23 mouse cellular contexts compared by ENCODE assay signal in the genomic region with DNA sequence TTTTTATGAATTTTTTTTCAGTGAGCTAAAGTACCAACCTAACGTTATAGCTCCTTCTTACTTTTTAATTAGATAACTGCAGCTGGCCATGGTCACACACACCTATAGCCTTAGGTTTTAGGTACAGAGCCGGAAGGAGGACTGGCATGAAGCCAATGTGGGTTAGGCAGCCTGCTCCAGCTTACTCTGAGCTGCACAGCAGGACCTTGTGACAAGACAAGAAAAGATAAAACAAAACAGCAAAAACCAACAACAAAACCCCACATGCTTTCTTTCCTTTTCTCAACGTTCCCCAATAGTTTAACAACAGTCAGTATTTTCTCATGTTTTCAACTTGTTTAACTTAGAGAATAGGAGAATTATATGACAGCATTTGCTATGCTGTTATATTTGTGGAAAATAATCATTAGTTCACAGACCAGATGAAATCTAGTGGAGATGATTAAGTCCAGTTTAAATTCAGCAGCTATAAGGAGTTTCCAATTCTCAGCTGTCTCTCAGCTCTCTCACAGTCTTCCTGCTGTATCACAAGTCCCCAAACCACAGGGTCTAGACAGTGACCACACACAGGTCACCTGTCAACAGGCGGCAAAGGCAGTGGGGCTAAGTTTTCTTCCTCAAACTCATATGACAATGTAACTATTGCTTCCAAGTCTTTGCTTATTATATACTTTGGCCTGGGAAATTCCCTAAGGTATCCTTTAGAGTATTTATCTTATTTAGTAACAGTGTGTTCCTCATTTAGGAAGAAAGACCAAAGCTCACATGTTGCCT. TPM values are rescaled to one million over a fixed set of nuclear protein-coding genes. Genes with fewer than 3 reads are reported as not detected.
DNase-seq lines count a peak whose midpoint lies in the region; ATAC-seq lines count a peak whose summit lies in the region.
"Had no signal": no experiment of that assay in that cellular context is flagged by ENCODE, and none has a peak within 500 bp of the region (broad histone marks: within the 10 kb centered on the region; RNA-seq: fewer than 3 reads in every experiment).

No protein-coding gene starts in this region.

- no peaks in the 10 kb centered on the region for H3K36me3 ChIP-seq in midbrain, embryonic 14.5 days (ENCODE audit: control insufficient read depth, insufficient read depth, low read length)
- H3K36me3 ChIP-seq in midbrain, embryonic 15.5 days (replicated peaks): no peaks in the 10 kb centered on the region
- H3K36me3 ChIP-seq: heart, embryonic 10.5 days; hindbrain, embryonic 10.5 days; hindbrain, embryonic 13.5 days had no signal

- H3K27me3 ChIP-seq in midbrain, embryonic 14.5 days (ENCODE audit: control insufficient read depth, insufficient read depth, low read length): peaks cover 3% of the 10 kb centered on the region; the same call in 1 of the 2 replicates
- H3K27me3 ChIP-seq in midbrain, embryonic 15.5 days (replicated peaks): no peaks in the 10 kb centered on the region; the same call in 1 of the 2 replicates
- H3K27me3 ChIP-seq: Patski had no signal

- H3K4me2 ChIP-seq in midbrain, embryonic 14.5 days (ENCODE audit: low read length): no peak overlapping the region
- H3K4me2 ChIP-seq in midbrain, embryonic 15.5 days: no peak overlapping the region
- H3K4me2 ChIP-seq: forebrain, embryonic 13.5 days; hindbrain, embryonic 13.5 days had no signal

- no peak overlapping the region for H3K27ac ChIP-seq in midbrain, embryonic 14.5 days (replicated peaks; ENCODE audit: low read depth, low read length)
- no peak overlapping the region for H3K27ac ChIP-seq in midbrain, embryonic 15.5 days
- H3K27ac ChIP-seq: forebrain, embryonic 10.5 days; forebrain, embryonic 13.5 days; heart, adult 2 months; heart, embryonic 10.5 days; hindbrain, embryonic 10.5 days; hindbrain, embryonic 13.5 days had no signal

- no peaks in the 10 kb centered on the region for H3K9me3 ChIP-seq in midbrain, embryonic 14.5 days (ENCODE audit: control insufficient read depth, low read length)
- H3K9me3 ChIP-seq in midbrain, embryonic 15.5 days: no peaks in the 10 kb centered on the region
- H3K9me3 ChIP-seq: forebrain, embryonic 10.5 days; forebrain, embryonic 13.5 days; heart, embryonic 10.5 days; hindbrain, embryonic 10.5 days; hindbrain, embryonic 13.5 days had no signal

- peak; percentile 17 to 24 for DNase-seq in cerebellum, postnatal 10 days
- no peak for DNase-seq in cerebellum, postnatal 36 days
- peak; percentile 29 for DNase-seq in midbrain, embryonic 14.5 days
- DNase-seq in ovary, adult 18-20 months (ENCODE audit: low spot score): no peak
- DNase-seq in spleen, adult 18-20 months: no peak
- DNase-seq: adrenal gland, postnatal 10 days; adrenal gland, postnatal 36 days; cerebellum, adult 18-20 months; cerebellum, adult 9-10 months; cerebellum, postnatal 25 days; gastrocnemius, postnatal 10 days; gastrocnemius, postnatal 36 days; heart, adult 2 months had no signal

- WGBS in midbrain, embryonic 14.5 days: 54% methylated on average over 4 of the region's 4 CpGs
- 52% methylated on average over 4 of the region's 4 CpGs for WGBS in midbrain, embryonic 15.5 days

- H3K4me1 ChIP-seq in midbrain, embryonic 14.5 days (ENCODE audit: control insufficient read depth, insufficient read depth, low read length): peaks cover 8% of the 10 kb centered on the region; the same call in 1 of the 2 replicates
- peaks cover 9% of the 10 kb centered on the region for H3K4me1 ChIP-seq in midbrain, embryonic 15.5 days

- H3K9ac ChIP-seq in midbrain, embryonic 14.5 days (replicated peaks; ENCODE audit: low read length): no peak overlapping the region
- H3K9ac ChIP-seq in midbrain, embryonic 15.5 days: no peak overlapping the region
- H3K9ac ChIP-seq: forebrain, embryonic 13.5 days; hindbrain, embryonic 13.5 days had no signal

- H3K4me3 ChIP-seq in midbrain, embryonic 14.5 days (replicated peaks; ENCODE audit: low read depth, low read length): no peak overlapping the region
- H3K4me3 ChIP-seq in midbrain, embryonic 15.5 days: no peak overlapping the region
- H3K4me3 ChIP-seq: forebrain, embryonic 10.5 days; forebrain, embryonic 13.5 days; heart, adult 2 months; heart, embryonic 10.5 days; hindbrain, embryonic 10.5 days; hindbrain, embryonic 13.5 days had no signal

- ATAC-seq in midbrain, embryonic 14.5 days (ENCODE audit: low FRiP score, low TSS enrichment): no peak
- no peak for ATAC-seq in midbrain, embryonic 15.5 days (replicated peaks)
- ATAC-seq in megakaryocyte progenitor cell, adult 5-6 weeks (replicated peaks; ENCODE audit: poor library complexity): peak; percentile 54
- ATAC-seq: forebrain, embryonic 13.5 days; forebrain, embryonic 16.5 days; hindbrain, embryonic 16.5 days; Patski had no signal

RNA-seq across cellular contexts. Expression of a gene that starts 40.8 kb away (rescaled TPM):
- polyA plus RNA-seq in midbrain, embryonic 14.5 days (2014; fragmentation: Nextera tagmentation; extraction: Ambion mirVana): 0.58 and 0.96 TPM in 2 replicates
- polyA plus RNA-seq in midbrain, embryonic 15.5 days (2015; fragmentation: Nextera tagmentation; extraction: Ambion mirVana): 0.97 and 1.1 TPM in 2 replicates
- total RNA-seq in megakaryocyte progenitor cell, adult 5-6 weeks (2015): 2.5 and 3.4 TPM in 2 replicates
- 4.4 and 4.5 TPM in 2 replicates for total RNA-seq in megakaryocyte progenitor cell, adult 5-6 weeks (2017)

RNA-seq across cellular contexts. Expression of a gene that starts 58.0 kb away (rescaled TPM):
- 7.7 and 14.6 TPM in 2 replicates for polyA plus RNA-seq in midbrain, embryonic 14.5 days (2014; fragmentation: Nextera tagmentation; extraction: Ambion mirVana)
- polyA plus RNA-seq in midbrain, embryonic 15.5 days (2015; fragmentation: Nextera tagmentation; extraction: Ambion mirVana): 12.0 and 12.9 TPM in 2 replicates
- 3.9 and 4.2 TPM in 2 replicates for total RNA-seq in megakaryocyte progenitor cell, adult 5-6 weeks (2015)
- 0.29 and 3.0 TPM in 2 replicates for total RNA-seq in megakaryocyte progenitor cell, adult 5-6 weeks (2017)

Comparison
In these comparisons a context has a peak if more than half of its experiments do, and no peak if none do; other contexts are left out.
1. DNase-seq: peak in cerebellum, postnatal 10 days (2 of 2) and midbrain, embryonic 14.5 days (single experiment); none in cerebellum, postnatal 36 days (0 of 2), ovary, adult 18-20 months (single experiment) and spleen, adult 18-20 months (0 of 2).